Mouse (Mus musculus) telencephalon, adult 2 months (tissue): Measurements from ENCODE around the gene Vmn2r54.
"Not testable (repeated sequence)": the region's sequence is repeated elsewhere in the genome, so short reads cannot be mapped to it uniquely, and the experiment has no call there.

Experiments
- DNase-seq: peaks from one replicate; pipeline ENCODE4 v3.0.0-alpha.2; 2011; ENCODE audit warnings: low read depth, low spot score

The Vmn2r54 gene

GRCm38 (mm10) chr7:12640219-12640618 lies at the start of gene Vmn2r54:
Gene Vmn2r54 (minus strand): TSS chr7:12640319.
- DNase-seq = not testable (repeated sequence)

GRCm38 (mm10) chr7:12684903-12685302 lies 44.8 kb upstream of the Vmn2r54 start, which contains the start of gene Vmn2r55:
Gene Vmn2r55 (minus strand): TSS chr7:12685003.
- not testable (repeated sequence) for DNase-seq

GRCm38 (mm10) chr7:12608688-12609087 lies 31.4 kb downstream of the Vmn2r54 start, which contains the start of gene Vmn2r53:
Gene Vmn2r53 (minus strand): TSS chr7:12608788.
- DNase-seq = no peak
